Mouse (Mus musculus): ENCODE measurements around the gene Hacd2. TPM values are rescaled to one million over a fixed set of nuclear protein-coding genes. Genes with fewer than 3 reads are reported as not detected.

The Hacd2 gene
- total RNA-seq, 1 experiment from 2014 or later = 7.8 TPM

DNA sequence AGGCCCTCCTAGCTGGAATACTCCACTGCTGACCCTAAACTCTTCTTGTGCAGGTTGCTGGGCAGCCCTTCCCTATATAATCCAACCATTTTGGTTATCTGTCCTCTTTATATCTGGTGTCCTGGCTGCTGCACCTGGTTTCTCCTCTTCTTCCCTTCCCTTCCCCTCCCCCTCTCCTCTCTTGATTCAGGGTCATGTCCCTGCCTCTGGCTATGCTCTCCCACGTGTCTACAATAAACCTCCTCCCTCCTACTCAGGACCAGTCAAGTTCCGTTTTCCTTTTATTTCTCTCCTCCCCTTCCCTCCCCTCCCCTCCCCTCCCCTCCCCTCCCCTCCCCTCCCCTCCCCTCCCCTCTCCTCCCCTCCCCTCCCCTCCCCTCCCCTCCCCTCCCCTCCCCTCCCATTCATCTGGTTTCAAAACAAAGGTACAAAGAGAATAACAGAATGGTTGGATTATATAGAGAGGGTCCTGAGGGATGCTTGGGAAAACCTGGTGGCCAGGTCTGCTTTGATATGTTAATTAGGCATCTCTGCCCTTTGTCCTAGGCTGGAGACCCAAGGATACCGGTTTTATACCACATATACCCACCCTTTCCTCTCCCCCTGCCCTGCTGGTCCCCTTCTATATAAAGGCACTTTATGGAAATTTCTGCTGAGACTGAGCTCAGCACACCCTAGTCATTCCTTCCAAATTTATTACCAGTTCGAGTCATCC is 16.3 kb downstream of the Hacd2 start:
- ATAC-seq (replicated peaks in 1 of 2; ENCODE audit: insufficient read depth in 1 of 2, low FRiP score in 2 of 2, low TSS enrichment in 1 of 2, low read depth in 1 of 2, poor library complexity in 2 of 2, severe bottlenecking in 2 of 2) = no peak

DNA sequence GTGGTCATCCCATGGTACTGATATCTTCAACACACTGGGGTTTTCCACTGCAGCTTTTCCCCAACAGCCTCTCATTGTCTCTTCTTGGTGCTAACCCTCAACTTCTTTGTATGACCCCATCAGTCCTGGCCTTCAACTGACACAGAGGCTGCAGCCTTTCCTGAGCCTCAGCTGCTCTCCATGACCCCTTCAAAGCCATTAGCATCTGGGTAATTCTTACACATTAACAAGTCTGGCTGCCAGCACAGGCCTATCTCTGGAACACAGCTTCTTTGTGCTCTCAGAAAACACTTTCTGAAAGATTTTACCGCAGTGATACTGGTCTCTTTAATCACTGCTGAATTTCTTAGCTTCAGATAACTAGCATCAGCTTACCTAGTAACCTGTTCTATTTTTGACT is 17.9 kb downstream of the Hacd2 start:
- no peak for ATAC-seq (replicated peaks in 1 of 2; ENCODE audit: insufficient read depth in 1 of 2, low FRiP score in 2 of 2, low TSS enrichment in 1 of 2, low read depth in 1 of 2, poor library complexity in 2 of 2, severe bottlenecking in 2 of 2)

DNA sequence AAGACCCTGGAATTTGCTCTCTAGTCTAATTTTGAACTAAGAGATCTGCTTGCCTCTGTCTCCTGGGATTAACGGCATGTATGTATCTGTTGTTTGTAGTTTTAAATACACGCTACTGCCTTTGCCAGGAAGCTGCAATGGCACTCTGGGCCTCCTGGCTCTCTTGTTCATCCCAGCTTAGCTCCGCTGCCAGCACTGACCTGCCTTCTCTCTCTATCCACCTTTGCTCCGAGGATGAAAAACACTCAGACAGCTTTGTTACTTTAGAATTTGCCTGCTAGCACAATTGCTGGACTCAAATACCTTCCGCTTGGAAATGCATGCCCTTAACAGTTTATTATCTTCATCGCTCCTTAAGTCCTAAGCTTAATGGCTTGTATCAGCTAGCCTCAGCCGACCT is 18.8 kb downstream of the Hacd2 start:
- no peak for ATAC-seq (replicated peaks in 1 of 2; ENCODE audit: insufficient read depth in 1 of 2, low FRiP score in 2 of 2, low TSS enrichment in 1 of 2, low read depth in 1 of 2, poor library complexity in 2 of 2, severe bottlenecking in 2 of 2)

DNA sequence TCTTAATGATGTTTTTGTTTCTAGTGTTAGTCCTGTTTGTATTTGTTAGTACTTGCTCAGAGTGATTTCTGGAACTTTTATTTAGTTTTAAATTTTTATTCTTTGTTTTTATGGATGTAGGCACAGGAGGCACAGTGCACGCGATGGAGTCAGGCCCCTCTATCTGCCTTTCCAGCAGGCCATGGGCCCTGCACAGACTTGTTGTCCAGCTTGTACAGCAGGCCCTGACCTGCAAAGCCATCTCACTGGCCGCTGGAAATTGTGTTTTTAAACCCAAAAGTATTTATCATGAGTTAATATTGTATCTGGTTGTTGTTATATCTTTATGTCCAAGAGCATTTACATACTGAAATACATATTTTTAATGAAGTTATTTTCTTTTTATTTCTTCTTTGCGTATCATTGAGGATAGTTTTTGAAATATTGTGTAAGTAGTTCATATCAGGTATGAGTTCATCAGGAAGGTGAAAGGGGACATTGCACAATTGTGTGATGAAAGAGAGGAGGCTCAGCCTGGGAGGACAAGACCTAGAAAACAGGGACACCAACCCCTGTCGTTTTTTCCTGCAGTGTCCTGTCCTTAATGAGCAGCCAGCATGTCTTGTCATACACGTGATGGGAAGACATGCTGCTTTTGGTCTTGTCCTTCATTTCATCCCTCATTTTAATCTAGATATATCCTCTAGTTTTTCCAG is 24.0 kb downstream of the Hacd2 start:
- ATAC-seq (replicated peaks in 1 of 2; ENCODE audit: insufficient read depth in 1 of 2, low FRiP score in 2 of 2, low TSS enrichment in 1 of 2, low read depth in 1 of 2, poor library complexity in 2 of 2, severe bottlenecking in 2 of 2) = no peak

DNA sequence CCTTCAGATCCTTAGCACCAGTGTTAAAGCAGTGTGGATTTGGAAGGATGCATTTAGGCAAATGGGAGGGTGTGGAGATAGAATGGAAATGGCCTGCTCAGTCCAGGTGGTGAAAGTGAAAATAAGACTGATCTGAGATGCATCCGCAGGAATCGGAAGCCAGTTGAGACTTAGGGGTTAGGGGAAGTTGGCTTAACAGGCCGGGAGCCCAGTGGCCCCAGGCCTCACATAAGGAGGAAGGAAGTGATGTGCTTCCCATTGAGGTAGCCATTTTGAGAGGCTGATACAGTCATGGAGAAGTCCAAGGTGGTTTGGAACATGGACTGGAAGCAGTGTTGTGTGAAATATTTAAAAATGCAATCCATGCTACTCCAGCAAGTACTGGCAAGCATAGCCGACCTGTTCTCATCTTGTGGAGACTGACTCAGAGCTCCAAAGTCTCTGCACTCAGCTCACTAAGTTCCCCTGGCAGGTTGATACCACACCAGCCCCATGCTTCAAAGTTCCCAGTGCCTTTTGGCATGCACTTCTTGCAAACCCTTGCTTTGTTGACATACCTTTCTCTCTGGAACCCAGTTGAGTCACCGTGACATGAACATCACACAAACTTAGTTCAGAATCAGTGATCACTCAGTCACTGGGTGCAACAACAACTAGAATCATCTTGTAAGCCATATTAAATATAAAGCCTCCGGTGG is 25.2 kb downstream of the Hacd2 start:
- peak; percentile 81 to 94 for ATAC-seq (replicated peaks in 1 of 2; ENCODE audit: insufficient read depth in 1 of 2, low FRiP score in 2 of 2, low TSS enrichment in 1 of 2, low read depth in 1 of 2, poor library complexity in 2 of 2, severe bottlenecking in 2 of 2)

DNA sequence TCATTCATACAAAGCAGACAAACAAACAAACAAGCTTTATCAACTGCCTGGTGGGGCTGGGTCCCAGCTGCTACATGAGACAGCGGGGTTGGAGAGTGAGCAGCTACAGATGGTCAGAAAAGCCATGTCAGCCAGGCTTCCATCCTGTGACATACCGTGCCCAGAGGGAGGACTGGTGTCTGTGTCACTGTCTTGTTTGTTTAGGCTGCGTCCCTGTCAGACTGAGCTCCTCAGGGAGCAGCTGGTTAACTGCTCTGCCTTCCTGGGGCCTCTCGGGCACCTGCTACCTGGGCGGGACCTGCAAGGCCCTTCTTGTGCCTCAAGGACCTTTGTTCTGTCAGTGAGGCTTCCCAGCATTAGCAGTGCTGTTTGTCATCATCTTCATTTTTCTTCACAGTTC is 28.8 kb downstream of the Hacd2 start:
- no peak for ATAC-seq (replicated peaks in 1 of 2; ENCODE audit: insufficient read depth in 1 of 2, low FRiP score in 2 of 2, low TSS enrichment in 1 of 2, low read depth in 1 of 2, poor library complexity in 2 of 2, severe bottlenecking in 2 of 2)

DNA sequence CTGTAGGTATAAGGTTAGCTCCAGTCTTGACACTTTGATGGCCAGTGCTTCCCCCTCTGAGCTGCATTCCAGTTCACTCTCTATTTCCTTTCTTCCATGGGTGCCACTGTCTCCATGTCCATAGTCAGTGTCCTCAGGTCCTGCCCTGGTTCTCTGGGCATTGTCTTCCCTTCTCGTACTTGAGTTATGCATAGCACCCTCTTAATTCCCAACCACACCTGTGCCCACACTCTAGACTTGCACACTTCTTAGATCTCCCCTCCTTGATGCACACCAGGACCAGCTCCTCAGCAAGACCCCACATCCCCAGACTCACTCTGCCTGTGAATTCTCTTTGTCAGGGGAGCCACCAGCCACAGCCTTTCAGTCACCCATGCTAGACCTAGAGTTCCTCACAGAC is 30.0 kb downstream of the Hacd2 start:
- no peak for ATAC-seq (replicated peaks in 1 of 2; ENCODE audit: insufficient read depth in 1 of 2, low FRiP score in 2 of 2, low TSS enrichment in 1 of 2, low read depth in 1 of 2, poor library complexity in 2 of 2, severe bottlenecking in 2 of 2)

DNA sequence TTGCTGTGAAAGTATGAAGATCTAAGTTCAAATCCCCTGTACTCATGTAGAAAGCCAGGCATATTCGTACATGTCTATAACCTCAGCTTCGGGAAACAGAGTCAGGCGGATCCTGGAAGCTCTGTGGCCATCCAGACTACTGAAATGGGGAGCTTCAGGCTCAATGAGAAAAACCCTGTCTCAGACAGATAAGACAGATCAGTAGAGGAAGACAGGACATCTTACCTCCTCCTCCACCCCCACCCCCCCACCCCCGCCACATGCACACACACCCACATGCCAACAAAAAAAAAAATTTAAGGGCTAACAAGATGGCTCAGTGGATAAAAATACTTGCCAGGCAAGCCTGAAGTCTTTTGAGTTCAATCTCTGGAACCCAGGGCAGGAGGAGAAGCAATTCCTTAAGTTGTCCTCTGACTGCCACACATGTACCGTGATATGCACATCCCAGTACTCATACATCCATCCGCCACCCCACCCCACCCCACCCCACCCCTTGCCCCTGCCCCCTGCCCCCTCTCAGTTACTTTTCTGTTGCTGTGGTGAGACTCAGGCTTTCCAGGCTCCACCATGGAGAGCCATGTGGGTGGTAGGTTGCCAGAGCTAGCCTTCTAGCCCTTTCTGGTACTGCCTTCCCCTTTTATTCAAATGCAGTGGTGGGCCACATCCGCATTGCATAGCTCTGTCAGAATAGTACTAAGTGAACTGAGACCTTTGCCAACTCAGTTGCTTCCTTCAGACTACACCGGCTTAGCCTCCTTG is 32.4 kb downstream of the Hacd2 start:
- ATAC-seq (replicated peaks in 1 of 2; ENCODE audit: insufficient read depth in 1 of 2, low FRiP score in 2 of 2, low TSS enrichment in 1 of 2, low read depth in 1 of 2, poor library complexity in 2 of 2, severe bottlenecking in 2 of 2) = peak; percentile 70 to 79

DNA sequence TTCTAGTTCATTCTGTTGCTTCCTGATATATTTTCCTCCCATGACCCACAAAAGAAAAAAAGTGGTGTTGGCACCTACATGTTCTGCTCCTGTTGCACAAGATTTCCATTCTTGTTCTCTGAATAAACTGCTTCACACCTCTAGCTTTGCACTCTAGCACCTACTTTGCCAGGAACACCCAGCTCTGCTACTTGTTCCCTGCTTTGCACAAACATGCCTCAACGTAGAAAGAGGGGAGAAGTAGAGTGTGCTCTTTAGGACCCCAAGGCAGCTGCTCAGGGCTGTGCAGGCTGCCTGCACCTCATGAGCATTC is 32.9 kb downstream of the Hacd2 start:
- no peak for ATAC-seq (replicated peaks in 1 of 2; ENCODE audit: insufficient read depth in 1 of 2, low FRiP score in 2 of 2, low TSS enrichment in 1 of 2, low read depth in 1 of 2, poor library complexity in 2 of 2, severe bottlenecking in 2 of 2)

DNA sequence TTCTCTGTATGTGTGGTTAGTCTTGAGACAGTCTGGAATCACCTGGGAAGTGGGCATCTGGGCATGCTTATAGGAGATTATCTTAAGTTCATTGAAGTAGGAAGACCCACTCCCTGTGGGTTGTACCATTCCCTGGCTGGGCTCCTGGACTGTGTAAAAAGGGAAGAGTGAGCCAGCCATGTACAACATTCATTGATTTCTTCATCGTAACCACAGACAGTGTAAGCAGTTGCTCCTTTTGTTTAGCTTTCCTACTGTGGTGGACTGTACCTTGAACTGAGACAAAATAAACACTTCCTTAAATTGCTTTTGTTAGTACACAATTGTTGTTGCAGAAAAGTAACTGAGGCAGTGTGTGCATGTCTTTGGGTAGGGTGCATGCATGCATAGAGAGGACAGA is 33.6 kb downstream of the Hacd2 start:
- peak; percentile 38 to 72; a peak in 1 of 4 replicates for ATAC-seq (replicated peaks in 1 of 2; ENCODE audit: insufficient read depth in 1 of 2, low FRiP score in 2 of 2, low TSS enrichment in 1 of 2, low read depth in 1 of 2, poor library complexity in 2 of 2, severe bottlenecking in 2 of 2)

DNA sequence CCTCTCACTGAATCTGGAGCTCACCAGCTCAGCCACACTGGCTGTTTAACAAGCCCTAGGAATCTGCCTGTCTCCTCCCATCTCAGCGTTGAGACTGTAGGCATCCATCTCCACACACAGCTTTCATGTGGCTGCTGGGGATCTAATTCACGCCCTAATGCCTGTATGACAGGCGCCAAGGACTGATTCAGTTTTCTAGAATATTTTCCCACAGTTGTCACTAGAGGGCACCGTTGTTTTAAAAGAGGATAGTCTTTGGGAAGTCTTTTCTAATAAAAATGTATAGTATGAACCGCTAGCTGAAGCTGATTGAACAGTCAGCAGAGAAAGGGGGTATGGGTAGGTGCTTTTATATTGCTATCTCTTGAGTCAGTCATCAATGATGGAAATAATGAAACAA is 34.1 kb downstream of the Hacd2 start:
- peak in 1 of 2 experiments; percentile 31; a peak in 1 of 4 replicates for ATAC-seq (replicated peaks in 1 of 2; ENCODE audit: insufficient read depth in 1 of 2, low FRiP score in 2 of 2, low TSS enrichment in 1 of 2, low read depth in 1 of 2, poor library complexity in 2 of 2, severe bottlenecking in 2 of 2)

DNA sequence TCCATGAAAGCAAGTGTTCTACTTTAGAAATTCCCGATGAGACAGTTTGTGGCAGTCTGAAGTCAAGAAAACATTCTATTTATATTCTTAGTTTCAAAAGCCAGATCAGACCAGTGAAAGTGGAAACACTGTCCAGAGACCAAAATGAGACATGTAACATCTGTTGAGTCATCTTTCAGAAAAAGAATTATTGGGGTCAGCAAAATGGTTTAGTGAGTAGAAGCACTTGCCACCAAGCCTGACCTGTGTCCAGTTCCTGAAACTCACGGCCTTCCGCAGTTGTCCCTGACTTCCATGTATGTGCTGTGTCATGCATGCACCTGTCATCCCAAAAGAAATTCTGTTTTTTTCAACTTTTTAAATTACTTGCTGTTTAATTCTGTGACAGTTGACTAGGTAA is 34.6 kb downstream of the Hacd2 start:
- ATAC-seq (replicated peaks in 1 of 2; ENCODE audit: insufficient read depth in 1 of 2, low FRiP score in 2 of 2, low TSS enrichment in 1 of 2, low read depth in 1 of 2, poor library complexity in 2 of 2, severe bottlenecking in 2 of 2) = no peak

DNA sequence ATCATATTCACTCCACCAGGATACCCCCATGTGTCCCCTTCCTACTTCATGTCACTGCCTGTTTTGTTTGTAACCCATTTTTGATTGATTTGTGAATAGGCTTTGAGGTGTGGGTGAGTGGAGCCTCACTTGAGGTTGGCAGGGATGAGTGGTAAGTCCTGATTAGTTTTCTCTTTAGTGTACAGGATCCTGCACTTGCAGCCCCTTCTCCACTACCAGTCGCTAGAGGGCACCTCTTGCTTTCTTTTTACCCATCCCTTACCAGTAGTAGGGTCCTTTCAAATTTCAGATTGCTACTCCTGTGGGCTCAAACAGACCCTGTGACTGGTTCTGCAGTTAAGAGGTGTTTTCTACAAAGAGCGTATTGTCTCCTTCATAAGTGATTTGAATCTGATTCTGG is 38.8 kb downstream of the Hacd2 start:
- ATAC-seq (replicated peaks in 1 of 2; ENCODE audit: insufficient read depth in 1 of 2, low FRiP score in 2 of 2, low TSS enrichment in 1 of 2, low read depth in 1 of 2, poor library complexity in 2 of 2, severe bottlenecking in 2 of 2) = no peak

DNA sequence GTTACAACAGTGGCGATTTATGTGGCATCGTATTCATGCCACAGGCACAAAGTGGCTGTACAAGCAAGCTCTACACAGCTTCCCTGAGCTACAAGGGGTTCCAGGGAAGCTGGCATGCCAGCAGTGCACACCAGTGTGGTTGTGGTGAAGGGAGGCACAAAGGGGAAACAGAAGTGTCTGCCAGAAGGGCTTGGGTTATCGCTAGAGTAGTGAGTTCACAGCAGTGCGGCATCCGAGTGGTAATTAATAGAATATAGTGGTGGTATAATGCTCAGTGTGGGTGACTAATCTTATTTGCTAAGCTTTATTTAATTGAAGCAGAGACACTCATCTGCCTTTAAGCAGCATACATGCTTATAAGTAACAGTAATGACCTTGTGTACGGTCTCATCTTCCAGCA is 43.5 kb downstream of the Hacd2 start:
- ATAC-seq (replicated peaks in 1 of 2; ENCODE audit: insufficient read depth in 1 of 2, low FRiP score in 2 of 2, low TSS enrichment in 1 of 2, low read depth in 1 of 2, poor library complexity in 2 of 2, severe bottlenecking in 2 of 2) = no peak

DNA sequence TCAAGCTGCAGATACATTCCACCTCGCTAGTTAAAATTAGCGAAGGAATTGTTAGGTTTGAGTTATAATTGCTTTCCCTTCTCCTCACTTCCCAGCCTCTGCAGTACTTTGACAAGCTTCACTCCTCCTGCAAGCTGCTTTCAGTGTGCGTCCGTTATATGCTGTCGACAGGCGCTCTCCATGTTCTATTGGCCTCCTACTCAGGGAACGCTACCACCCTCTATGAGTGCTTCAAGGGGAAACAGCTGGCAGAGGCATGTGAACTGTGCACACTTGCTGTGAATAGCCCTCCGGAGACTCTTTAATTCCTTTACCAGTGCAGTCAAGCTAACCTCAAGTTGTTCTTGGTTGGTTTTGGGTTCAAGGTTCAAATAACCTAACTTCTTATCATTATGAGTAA is 44.9 kb downstream of the Hacd2 start:
- no peak for ATAC-seq (replicated peaks in 1 of 2; ENCODE audit: insufficient read depth in 1 of 2, low FRiP score in 2 of 2, low TSS enrichment in 1 of 2, low read depth in 1 of 2, poor library complexity in 2 of 2, severe bottlenecking in 2 of 2)

DNA sequence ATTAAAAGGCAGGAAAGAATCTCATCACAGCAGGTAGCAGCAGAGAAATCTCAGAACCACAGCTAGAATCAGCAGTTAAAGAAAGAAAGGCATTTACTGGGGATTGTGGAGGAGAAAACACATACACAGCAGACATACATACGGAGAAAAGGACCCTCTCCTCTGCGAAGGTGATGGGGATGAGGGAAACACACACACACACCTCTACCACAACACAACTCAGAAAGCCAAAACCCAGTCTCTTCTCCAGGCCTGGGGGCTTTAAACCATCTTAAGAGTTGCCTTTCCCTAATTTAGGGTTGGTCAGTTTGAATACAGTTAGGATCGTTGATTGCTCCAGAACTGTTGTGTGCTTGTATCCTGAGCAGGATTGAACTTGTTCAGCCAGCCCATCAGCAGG is 45.4 kb downstream of the Hacd2 start:
- no peak for ATAC-seq (replicated peaks in 1 of 2; ENCODE audit: insufficient read depth in 1 of 2, low FRiP score in 2 of 2, low TSS enrichment in 1 of 2, low read depth in 1 of 2, poor library complexity in 2 of 2, severe bottlenecking in 2 of 2)

DNA sequence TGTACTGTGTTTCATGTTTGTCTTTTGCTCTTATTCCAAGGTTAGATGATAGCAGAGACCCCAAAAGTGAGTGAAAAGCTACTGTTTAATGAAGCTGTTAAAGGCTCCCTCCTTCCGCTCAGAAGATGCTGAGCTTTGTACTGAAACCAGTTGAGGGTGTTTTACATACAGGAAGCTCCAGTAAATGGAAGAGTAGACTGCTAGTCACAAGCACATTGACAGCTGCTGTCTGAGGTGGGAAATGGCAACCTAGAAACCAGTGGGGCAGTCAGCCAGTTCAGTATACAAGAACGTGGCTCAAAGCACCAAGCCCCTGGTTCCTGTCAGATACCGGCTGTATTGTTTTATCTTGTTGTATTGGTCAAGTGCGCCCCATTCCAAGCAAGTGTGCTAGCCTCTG is 46.7 kb downstream of the Hacd2 start:
- ATAC-seq (replicated peaks in 1 of 2; ENCODE audit: insufficient read depth in 1 of 2, low FRiP score in 2 of 2, low TSS enrichment in 1 of 2, low read depth in 1 of 2, poor library complexity in 2 of 2, severe bottlenecking in 2 of 2) = no peak

DNA sequence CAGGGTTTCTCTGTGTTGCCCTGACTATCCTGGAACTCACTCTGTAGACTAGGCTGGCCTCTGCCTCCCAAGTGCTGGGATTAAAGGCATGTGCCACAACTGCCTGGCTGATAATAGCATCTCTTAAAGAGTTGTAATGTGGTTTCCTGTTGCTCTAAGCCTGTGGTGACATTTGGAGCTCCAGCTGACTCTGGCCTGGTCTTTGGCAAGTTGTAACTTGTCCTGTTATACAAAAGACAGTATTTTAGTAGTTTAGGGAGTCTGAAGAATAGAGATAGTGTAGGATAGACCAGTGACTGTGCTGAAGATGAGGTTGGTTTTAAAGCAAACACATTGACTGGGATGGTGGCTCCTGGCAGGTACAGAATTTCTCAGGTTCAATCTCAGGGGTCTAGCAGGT is 52.2 kb downstream of the Hacd2 start:
- ATAC-seq (replicated peaks in 1 of 2; ENCODE audit: insufficient read depth in 1 of 2, low FRiP score in 2 of 2, low TSS enrichment in 1 of 2, low read depth in 1 of 2, poor library complexity in 2 of 2, severe bottlenecking in 2 of 2) = no peak

All from hematopoietic stem cell, adult 5-6 weeks (primary cell).